Mouse (Mus musculus) T-cell, adult 2 months (primary cell): ENCODE measurements around the gene Snx30.

ENCODE experiments used
- DNase-seq: peaks from one replicate; pipeline ENCODE4 v3.0.0; 2022; ENCODE audit warnings: low spot score

Snx30 gene

DNA sequence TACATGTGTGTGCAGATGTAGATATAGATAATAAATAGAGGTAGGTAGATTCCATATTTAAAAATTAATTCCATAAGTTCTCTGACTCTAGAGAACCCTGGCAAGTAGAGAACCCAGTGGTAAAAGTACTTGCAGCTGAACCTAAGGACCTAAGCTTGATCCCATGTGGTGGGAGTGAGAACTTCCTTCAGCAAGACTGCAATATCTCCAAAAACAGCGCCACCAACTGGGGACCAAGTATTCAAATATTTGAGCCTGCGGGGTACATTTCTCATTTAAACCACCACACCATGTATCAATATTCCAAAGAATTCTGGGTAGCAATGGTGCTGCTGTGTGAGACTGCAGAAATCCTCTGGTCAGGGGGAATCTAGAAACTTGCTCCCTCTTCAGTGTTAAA is 11.5 kb upstream of the Snx30 start:
- DNase-seq = no peak

- DNase-seq = no peak
These were observed 9.7 kb upstream of the Snx30 start for GRCm38 (mm10) chr4:59795788-59796455.

DNA sequence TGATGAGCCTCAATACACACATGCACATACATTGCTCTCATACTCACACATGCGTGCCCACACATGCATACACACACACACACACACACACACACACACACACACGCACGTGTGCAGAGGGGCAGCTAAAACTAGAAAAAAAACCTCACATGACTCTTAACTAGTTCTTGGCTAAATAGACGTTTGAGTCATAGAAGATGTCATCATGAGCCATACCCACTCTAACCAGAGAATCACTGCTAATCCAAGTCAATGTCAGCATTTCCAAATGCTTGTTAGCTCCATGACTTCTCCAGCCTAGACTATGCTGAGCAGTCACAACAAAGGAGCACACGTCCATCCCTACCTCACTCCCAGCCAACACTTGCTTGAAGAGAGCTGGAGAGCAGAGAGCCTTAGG is 5.5 kb upstream of the Snx30 start:
- no peak for DNase-seq

DNA sequence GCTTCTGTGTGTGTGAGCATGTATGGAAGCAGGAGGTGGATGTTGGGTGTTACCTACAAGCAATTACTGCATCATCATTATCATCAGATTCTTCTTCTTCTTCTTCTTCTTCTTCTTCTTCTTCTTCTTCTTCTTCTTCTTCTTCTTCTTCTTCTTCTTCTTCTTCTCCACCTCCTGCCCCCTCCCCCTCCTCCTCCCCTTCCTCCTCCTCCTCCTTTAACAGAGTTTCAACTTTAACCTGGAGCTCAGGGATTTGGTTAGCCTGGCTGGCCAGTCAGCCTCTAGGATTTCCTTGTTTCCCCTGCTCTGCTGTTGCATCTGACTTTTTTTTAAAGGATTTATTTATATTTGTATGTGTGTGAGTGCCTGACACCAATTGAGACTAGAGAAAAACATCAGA is 4.2 kb upstream of the Snx30 start, which contains the start of gene Inip:
Gene Inip, minus strand, starts transcription at position 101 of the 400 bp plus-strand sequence.
- DNase-seq = no peak

DNA sequence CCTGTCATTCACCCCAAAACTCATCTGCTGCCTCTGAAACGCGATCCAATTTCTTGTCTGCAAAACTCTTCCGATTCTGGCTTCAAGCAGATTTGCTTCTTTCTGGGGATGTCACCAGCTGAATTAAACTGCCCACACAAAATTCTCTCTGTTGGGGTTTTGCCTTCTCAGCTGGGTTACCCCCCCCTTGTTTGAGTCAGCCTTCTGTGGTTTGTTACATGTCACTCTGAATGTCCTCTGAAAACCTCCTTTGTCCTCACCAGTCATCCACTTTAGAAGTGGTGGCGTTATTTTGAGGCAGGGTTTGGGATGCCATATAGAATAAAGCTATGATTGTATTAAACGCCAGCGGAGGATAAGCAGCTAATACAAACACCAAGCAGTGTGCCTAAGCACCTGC is 3.5 kb upstream of the Snx30 start:
- no peak for DNase-seq

- DNase-seq = no peak
These were observed 2.8 kb upstream of the Snx30 start for GRCm38 (mm10) chr4:59802792-59803191.

DNA sequence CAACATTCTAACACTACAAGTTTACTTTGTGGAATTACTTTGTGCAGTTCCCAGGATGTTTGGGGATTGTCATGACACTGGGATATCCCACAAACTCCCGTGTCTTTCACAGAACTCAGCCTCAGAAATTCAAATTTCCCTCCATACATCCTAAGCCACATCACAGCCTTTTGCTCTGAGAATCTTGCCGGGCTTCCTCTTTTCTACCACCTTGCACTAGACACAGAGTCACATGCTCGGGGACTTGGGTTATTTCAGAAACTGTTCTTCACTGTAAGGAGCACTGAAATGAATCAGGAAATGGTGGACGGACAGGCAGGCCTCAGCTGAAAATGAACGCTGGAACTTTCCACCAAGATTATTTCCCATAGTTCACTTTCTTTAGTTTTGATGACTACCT is 2.3 kb upstream of the Snx30 start:
- DNase-seq = peak; percentile 64

- DNase-seq = no peak
These were observed 886 bp upstream of the Snx30 start for GRCm38 (mm10) chr4:59804754-59805153.

GRCm38 (mm10) chr4:59805968-59806878 is 583 bp downstream of the Snx30 start:
- peak; percentile 60 for DNase-seq

DNA sequence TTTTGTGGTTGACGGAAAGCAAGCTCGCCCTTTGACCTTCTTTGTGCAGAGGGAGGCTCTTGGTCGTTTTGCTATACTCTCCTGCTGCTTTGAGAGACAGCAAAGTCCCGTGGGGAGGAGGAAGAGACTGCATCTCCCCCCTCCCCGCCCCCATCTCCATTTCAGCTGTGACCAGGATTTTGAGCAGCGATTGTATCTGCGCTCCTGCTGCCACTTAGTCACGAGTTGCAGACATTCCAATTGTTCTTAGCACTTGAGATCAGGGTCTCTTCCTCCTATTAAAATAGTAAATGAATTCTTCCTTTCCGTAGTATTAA is 1.2 kb downstream of the Snx30 start:
- DNase-seq = no peak

GRCm38 (mm10) chr4:59807521-59807920 is 1.9 kb downstream of the Snx30 start:
- DNase-seq = no peak

GRCm38 (mm10) chr4:59808396-59808795 is 2.8 kb downstream of the Snx30 start:
- DNase-seq = no peak

GRCm38 (mm10) chr4:59814094-59814493 is 8.5 kb downstream of the Snx30 start:
- no peak for DNase-seq

- DNase-seq = no peak
These were observed 9.6 kb downstream of the Snx30 start for GRCm38 (mm10) chr4:59815121-59815810.

DNA sequence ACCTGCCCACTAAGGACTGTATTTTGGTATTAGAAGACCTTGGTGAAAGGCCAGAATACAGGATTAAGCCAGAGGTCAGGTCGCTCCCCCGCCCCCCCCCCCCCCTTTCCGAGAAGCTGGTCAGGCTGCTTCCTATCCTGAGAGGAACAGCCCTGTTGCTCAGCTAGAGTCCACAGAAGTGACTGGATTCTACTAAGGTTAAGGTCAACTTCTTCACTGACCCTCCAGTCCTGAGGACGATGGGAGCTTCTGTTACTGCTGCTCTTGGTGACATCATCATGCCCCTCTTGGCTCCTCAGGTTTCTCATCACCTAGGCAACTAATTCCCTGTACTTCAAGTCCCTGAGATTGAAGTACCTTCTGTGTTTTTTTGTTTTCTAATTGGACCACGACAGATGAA is 10.4 kb downstream of the Snx30 start:
- DNase-seq = no peak

- DNase-seq = no peak
These were observed 10.8 kb downstream of the Snx30 start for GRCm38 (mm10) chr4:59816477-59816876.

GRCm38 (mm10) chr4:59817790-59818189 is 12.2 kb downstream of the Snx30 start:
- no peak for DNase-seq

DNA sequence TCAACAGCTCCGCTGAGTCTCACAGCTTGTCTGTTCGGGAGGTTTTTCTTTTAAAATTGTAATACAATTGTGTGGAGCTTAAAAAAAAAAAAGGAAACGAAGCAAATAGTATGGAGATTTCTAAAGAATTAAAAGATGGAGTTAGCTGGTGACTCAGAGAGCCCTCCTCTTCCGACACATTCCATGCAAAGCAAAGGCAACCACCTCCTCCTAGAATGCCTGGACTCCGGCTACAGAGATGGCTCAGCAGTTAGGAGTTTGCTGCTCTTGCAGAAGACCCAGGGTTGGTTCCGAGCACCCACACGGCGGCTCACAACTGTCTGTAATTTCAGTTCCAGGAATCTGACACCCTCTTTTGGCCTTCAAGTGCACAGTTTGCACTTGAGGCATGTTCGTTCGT is 12.9 kb downstream of the Snx30 start:
- DNase-seq = no peak

GRCm38 (mm10) chr4:59819054-59819472 is 13.4 kb downstream of the Snx30 start:
- DNase-seq = no peak

GRCm38 (mm10) chr4:59819477-59820022 is 13.9 kb downstream of the Snx30 start:
- no peak for DNase-seq

GRCm38 (mm10) chr4:59821516-59821915 is 15.9 kb downstream of the Snx30 start:
- no peak for DNase-seq

- DNase-seq = no peak
These were observed 16.5 kb downstream of the Snx30 start for GRCm38 (mm10) chr4:59822119-59822518.

- no peak for DNase-seq
These were observed 17.8 kb downstream of the Snx30 start for GRCm38 (mm10) chr4:59823470-59823869.
